Mouse (Mus musculus) brown adipose tissue, adult 24 weeks (tissue): ENCODE data around the gene Tmem92. TPM values are rescaled to one million over a fixed set of nuclear protein-coding genes. Genes with fewer than 3 reads are reported as not detected.

Experiments used
- H3K27ac ChIP-seq: fragments of 200-500 bp; replicated peaks from 2 replicates; pipeline ENCODE4 v1.5.1; 2012; ENCODE audit warnings: low read depth, mild to moderate bottlenecking, low read length
- H3K4me1 ChIP-seq: fragments of 200-500 bp; 2 replicates; pipeline ENCODE4 v1.6.1; 2012; ENCODE audit warnings: low read length, mixed read lengths; ENCODE audit not compliant: control insufficient read depth, insufficient read depth, insufficient read length
- H3K4me3 ChIP-seq: fragments of 200-500 bp; 2 replicates; pipeline ENCODE4 v1.5.1; 2012; ENCODE audit warnings: low read depth, mild to moderate bottlenecking, low read length, moderate library complexity; ENCODE audit not compliant: insufficient read depth
- polyA plus RNA-seq: library from polyadenylated mRNA; stranded (reverse); fragments of >200 nt; gene quantifications from 2 replicates; pipeline ENCODE4 v1.2.4, GENCODE M21; 2012; ENCODE audit not compliant: missing spikeins, insufficient read depth, insufficient read length

Tmem92 gene
- polyA plus RNA-seq, 1 experiment = not detected

GRCm38 (mm10) chr11:94752946-94753713 lies 29.4 kb downstream of the Tmem92 start:
- Histone ChIP-seq H3K4me1 (no peaks in the 10 kb centered on the region), H3K27ac (no peak overlapping the region), H3K4me3 (no peak overlapping the region)

- Histone ChIP-seq H3K4me3 (no peak within 1 kb of the TSS), H3K4me1 (no peaks in the 10 kb centered on the region), H3K27ac (no peak within 1 kb of the TSS)
Measured at GRCm38 (mm10) chr11:94741732-94742272, 40.7 kb downstream of the Tmem92 start, which contains the start of gene Cdc34b. Gene Cdc34b (plus strand): TSS chr11:94741782.

GRCm38 (mm10) chr11:94735746-94736145 lies 46.8 kb downstream of the Tmem92 start:
- H3K4me1 ChIP-seq = no peaks in the 10 kb centered on the region

GRCm38 (mm10) chr11:94732773-94733172 lies 49.7 kb downstream of the Tmem92 start:
- Histone ChIP-seq H3K27ac (no peak overlapping the region), H3K4me1 (no peaks in the 10 kb centered on the region), H3K4me3 (no peak overlapping the region)

More at GRCm38 (mm10) chr11:94735746-94736145, 46.8 kb downstream of the Tmem92 start:
- Histone ChIP-seq H3K4me3 (no peak overlapping the region), H3K27ac (no peak overlapping the region)

GRCm38 (mm10) chr11:94731229-94731628 lies 51.3 kb downstream of the Tmem92 start:
- no peaks in the 10 kb centered on the region for H3K4me1 ChIP-seq

GRCm38 (mm10) chr11:94730261-94730660 lies 52.2 kb downstream of the Tmem92 start:
- Histone ChIP-seq H3K27ac (no peak overlapping the region), H3K4me1 (no peaks in the 10 kb centered on the region), H3K4me3 (no peak overlapping the region)

More at GRCm38 (mm10) chr11:94731229-94731628, 51.3 kb downstream of the Tmem92 start:
- H3K27ac ChIP-seq = no peak overlapping the region
- no peak overlapping the region for H3K4me3 ChIP-seq

GRCm38 (mm10) chr11:94729565-94729964 lies 52.9 kb downstream of the Tmem92 start:
- H3K4me1 ChIP-seq = no peaks in the 10 kb centered on the region

GRCm38 (mm10) chr11:94728545-94728944 lies 54.0 kb downstream of the Tmem92 start:
- no peaks in the 10 kb centered on the region for H3K4me1 ChIP-seq
- no peak overlapping the region for H3K4me3 ChIP-seq
- no peak overlapping the region for H3K27ac ChIP-seq

More at GRCm38 (mm10) chr11:94729565-94729964, 52.9 kb downstream of the Tmem92 start:
- Histone ChIP-seq H3K4me3 (no peak overlapping the region), H3K27ac (no peak overlapping the region)

- Histone ChIP-seq H3K27ac (no peak overlapping the region), H3K4me1 (no peaks in the 10 kb centered on the region), H3K4me3 (no peak overlapping the region)
Measured at GRCm38 (mm10) chr11:94727306-94727705, 55.2 kb downstream of the Tmem92 start.

Other genes with a start within 250 kb of the Tmem92 start
- gene Rsad1, start 233.4 kb downstream of the Tmem92 start, polyA plus RNA-seq = 4.2 and 5.3 TPM in 2 replicates
- gene Chad, start 217.7 kb downstream of the Tmem92 start, polyA plus RNA-seq = not detected in 2 replicates
- gene Acsf2, start 180.8 kb downstream of the Tmem92 start, polyA plus RNA-seq = 70.3 and 94.2 TPM in 2 replicates
- gene Lrrc59, start 152.9 kb downstream of the Tmem92 start, polyA plus RNA-seq = 60.1 and 63.6 TPM in 2 replicates
- gene Mrpl27, start 128.9 kb downstream of the Tmem92 start, polyA plus RNA-seq = 138 and 145 TPM in 2 replicates
- gene Eme1, start 128.7 kb downstream of the Tmem92 start, polyA plus RNA-seq = not detected in 2 replicates
- 5.6 and 8.2 TPM in 2 replicates for gene Xylt2, start 105.2 kb downstream of the Tmem92 start, polyA plus RNA-seq
- gene Gm11541, start 78.2 kb downstream of the Tmem92 start, polyA plus RNA-seq = not detected in 2 replicates
- gene Cdc34b, start 40.9 kb downstream of the Tmem92 start, polyA plus RNA-seq = not detected in 2 replicates
- 36.9 and 49.1 TPM in 2 replicates for gene Col1a1, start 153.5 kb upstream of the Tmem92 start, polyA plus RNA-seq
- not detected in 2 replicates for gene Hils1, start 184.9 kb upstream of the Tmem92 start, polyA plus RNA-seq
- gene Sgca, start 193.6 kb upstream of the Tmem92 start, polyA plus RNA-seq = 6.5 and 6.9 TPM in 2 replicates
- gene Ppp1r9b, start 208.3 kb upstream of the Tmem92 start, polyA plus RNA-seq = 70.8 and 83.5 TPM in 2 replicates
- gene Samd14, start 227.2 kb upstream of the Tmem92 start, polyA plus RNA-seq = 0.59 and 0.67 TPM in 2 replicates